Mouse (Mus musculus) liver, adult 2 months (tissue): ENCODE data around the gene Cfl1. TPM values are rescaled to one million over a fixed set of nuclear protein-coding genes. Genes with fewer than 3 reads are reported as not detected.

Experiments used
- DNase-seq: peaks from one replicate; pipeline ENCODE4 v3.0.0-alpha.2; 2011; ENCODE audit warnings: low read depth, low spot score; ENCODE audit errors: extremely low read depth
- H3K27ac ChIP-seq: fragments of 200-500 bp; replicated peaks from 2 replicates; pipeline ENCODE4 v1.5.1; 2012; ENCODE audit warnings: low read depth, mild to moderate bottlenecking, control low read depth, inconsistent platforms, low read length; ENCODE audit not compliant: insufficient read depth
- H3K27me3 ChIP-seq: fragments of 200-500 bp; 2 replicates; pipeline ENCODE4 v1.6.1; 2012; ENCODE audit warnings: mild to moderate bottlenecking, moderate library complexity, low read length, inconsistent platforms; ENCODE audit not compliant: control insufficient read depth, insufficient read depth
- H3K36me3 ChIP-seq: fragments of 200-500 bp; 2 replicates; pipeline ENCODE4 v1.6.1; 2012; ENCODE audit warnings: low read length, inconsistent platforms; ENCODE audit not compliant: control insufficient read depth, insufficient read depth
- H3K4me1 ChIP-seq: fragments of 200-500 bp; 2 replicates; pipeline ENCODE4 v1.6.1; 2011; ENCODE audit warnings: low read length; ENCODE audit not compliant: control insufficient read depth, insufficient read depth
- H3K4me3 ChIP-seq: fragments of 200-500 bp; 2 replicates; pipeline ENCODE4 v1.5.1; 2011; ENCODE audit warnings: low read depth, mild to moderate bottlenecking, control low read depth, low read length, moderate library complexity; ENCODE audit not compliant: insufficient read depth
- H3K79me2 ChIP-seq: fragments of 200-500 bp; 2 replicates; pipeline ENCODE4 v1.6.1; 2012; ENCODE audit warnings: inconsistent platforms, mild to moderate bottlenecking, low read length, moderate library complexity; ENCODE audit not compliant: control insufficient read depth, insufficient read depth
- H3K9ac ChIP-seq: fragments of 200-500 bp; 2 replicates; pipeline ENCODE4 v1.6.1; 2012; ENCODE audit warnings: low read depth, mild to moderate bottlenecking, control low read depth, inconsistent platforms, low read length
- CTCF ChIP-seq: fragments of 200-500 bp; IDR thresholded peaks from 2 replicates; pipeline ENCODE4 v1.5.1; 2011; ENCODE audit warnings: low read depth, low read length, control low read depth
- POLR2A ChIP-seq: fragments of 200-500 bp; IDR thresholded peaks from 2 replicates; pipeline ENCODE4 v1.6.1; 2011; ENCODE audit warnings: low read length, control low read depth; ENCODE audit not compliant: insufficient read depth; ENCODE audit errors: extremely low read depth
- WGBS: fragments of 180-500 bp; shearing (Covaris S2); methylation state at CpG from one replicate; pipeline ENCODE4 v1.1.7; 2018; 5-methylcytosine and 5-hydroxymethylcytosine counted together
- polyA plus RNA-seq: library from polyadenylated mRNA; depleted of rRNA; stranded (reverse); fragments of >200 nt; gene quantifications from 2 replicates; pipeline ENCODE4 v1.2.3, GENCODE M21; 2012
- total RNA-seq: library from RNA; depleted of rRNA; stranded (reverse); fragments of >200 nt; gene quantifications from 2 replicates; pipeline ENCODE4 v1.2.3, GENCODE M21; 2014

Cfl1 gene
- total and polyA plus RNA-seq, 2 experiments: 122 to 177 TPM

- H3K4me3 ChIP-seq: no peak overlapping the region
- TF ChIP-seq CTCF (no peak), POLR2A (no peak)
- 68% methylated on average over 5 of the region's 5 CpGs for WGBS
- H3K27me3 ChIP-seq: no peaks in the 10 kb centered on the region; the same call in none of the 2 replicates
- H3K36me3 ChIP-seq: no peaks in the 10 kb centered on the region
- no peaks in the 10 kb centered on the region; the same call in 1 of the 2 replicates for H3K4me1 ChIP-seq
- no peak overlapping the region for H3K27ac ChIP-seq
- DNase-seq: no peak
- H3K9ac ChIP-seq: no peak overlapping the region
- no peaks in the 10 kb centered on the region for H3K79me2 ChIP-seq
Measured at GRCm38 (mm10) chr19:5471846-5472245, 18.4 kb upstream of the Cfl1 start.

- no peaks in the 10 kb centered on the region; the same call in 1 of the 2 replicates for H3K4me1 ChIP-seq
Measured at GRCm38 (mm10) chr19:5472857-5473256, 17.4 kb upstream of the Cfl1 start.

GRCm38 (mm10) chr19:5473720-5474119 lies 16.5 kb upstream of the Cfl1 start, which contains the start of gene Efemp2:
Gene Efemp2, plus strand, starts transcription at chr19:5473954.
- H3K9ac ChIP-seq: peak within 1 kb of the TSS; percentile 71
- WGBS: 13% methylated on average over 22 of the region's 22 CpGs
- peak within 1 kb of the TSS; percentile 58 for H3K4me3 ChIP-seq
- no peaks in the 10 kb centered on the region; the same call in 1 of the 2 replicates for H3K4me1 ChIP-seq
- no peaks in the 10 kb centered on the region for H3K36me3 ChIP-seq
- no peak within 1 kb of the TSS for H3K27ac ChIP-seq
- H3K79me2 ChIP-seq: no peaks in the 10 kb centered on the region
- peak; percentile 37 for DNase-seq
- TF ChIP-seq POLR2A: no peak
- TF ChIP-seq CTCF: no peak
- H3K27me3 ChIP-seq: no peaks in the 10 kb centered on the region; the same call in none of the 2 replicates

More at GRCm38 (mm10) chr19:5472857-5473256, 17.4 kb upstream of the Cfl1 start:
- TF ChIP-seq CTCF: no peak
- no peak for TF ChIP-seq POLR2A
- Histone ChIP-seq H3K9ac (no peak overlapping the region), H3K79me2 (no peaks in the 10 kb centered on the region), H3K27me3 (no peaks in the 10 kb centered on the region; the same call in none of the 2 replicates), H3K4me3 (no peak overlapping the region), H3K36me3 (no peaks in the 10 kb centered on the region), H3K27ac (no peak overlapping the region)
- no peak for DNase-seq
- WGBS: 77% methylated on average over 3 of the region's 3 CpGs

GRCm38 (mm10) chr19:5474281-5475068 lies 15.8 kb upstream of the Cfl1 start:
- 4% methylated on average over 59 of the region's 68 CpGs for WGBS
- Histone ChIP-seq H3K9ac (peak overlapping the region; percentile 71), H3K4me1 (no peaks in the 10 kb centered on the region; the same call in 1 of the 2 replicates), H3K4me3 (peak overlapping the region; percentile 58), H3K36me3 (no peaks in the 10 kb centered on the region), H3K27me3 (no peaks in the 10 kb centered on the region; the same call in none of the 2 replicates), H3K27ac (no peak overlapping the region), H3K79me2 (no peaks in the 10 kb centered on the region)
- DNase-seq: no peak
- TF ChIP-seq CTCF (no peak), POLR2A (no peak)

GRCm38 (mm10) chr19:5475069-5475714 lies 15.1 kb upstream of the Cfl1 start:
- H3K27ac ChIP-seq: no peak overlapping the region

More at GRCm38 (mm10) chr19:5475069-5475714, 15.1 kb upstream of the Cfl1 start:
- Histone ChIP-seq H3K4me1 (no peaks in the 10 kb centered on the region; the same call in 1 of the 2 replicates), H3K4me3 (peak overlapping the region; percentile 58), H3K9ac (peak overlapping the region; percentile 71), H3K36me3 (no peaks in the 10 kb centered on the region), H3K27me3 (no peaks in the 10 kb centered on the region; the same call in none of the 2 replicates), H3K79me2 (no peaks in the 10 kb centered on the region)
- no peak for DNase-seq
- WGBS: 49% methylated on average over 13 of the region's 13 CpGs
- no peak for TF ChIP-seq POLR2A
